ENCODE assay signal across 22 mouse cellular contexts in the genomic region with DNA sequence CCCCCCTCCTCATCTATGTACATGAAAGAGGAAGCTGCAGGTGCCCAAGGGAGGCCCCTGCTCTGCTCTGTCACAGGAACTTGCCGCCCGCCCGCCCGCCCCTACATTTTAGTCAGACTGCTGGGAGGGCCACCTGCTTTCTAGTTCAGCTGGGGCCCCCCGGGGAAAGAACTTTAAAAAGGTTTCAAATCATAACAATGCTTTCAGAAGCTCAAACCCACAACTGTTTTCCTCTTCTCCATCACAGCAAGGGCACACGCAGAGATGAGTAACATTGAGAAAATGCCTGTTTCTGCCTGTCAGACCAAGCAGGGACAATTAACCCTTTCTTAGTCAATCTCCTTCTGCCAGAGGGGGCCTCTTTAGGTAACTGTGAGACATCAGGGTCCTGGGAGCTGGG. TPM values are rescaled to one million over a fixed set of nuclear protein-coding genes. Genes with fewer than 3 reads are reported as not detected.
DNase-seq lines count a peak whose midpoint lies in the region; ATAC-seq and TF ChIP-seq lines count a peak whose summit lies in the region.
"Had no signal": no experiment of that assay in that cellular context is flagged by ENCODE, and none has a peak within 500 bp of the region (broad histone marks: within the 10 kb centered on the region; RNA-seq: fewer than 3 reads in every experiment).

No protein-coding gene starts in this region.

- no peaks in the 10 kb centered on the region for H3K36me3 ChIP-seq in midbrain, embryonic 14.5 days (ENCODE audit: control insufficient read depth, insufficient read depth, low read length)
- no peaks in the 10 kb centered on the region for H3K36me3 ChIP-seq in midbrain, embryonic 11.5 days (ENCODE audit: control insufficient read depth, insufficient read depth, low read length)
- no peaks in the 10 kb centered on the region for H3K36me3 ChIP-seq in CH12.LX (replicated peaks in 1 of 2; ENCODE audit: control insufficient read depth in 1 of 2, insufficient read depth in 1 of 2, low read length in 1 of 2)
- no peaks in the 10 kb centered on the region for H3K36me3 ChIP-seq in lung, postnatal 0 days (ENCODE audit: insufficient read depth, low read length)
- H3K36me3 ChIP-seq: embryonic facial prominence, embryonic 10.5 days; embryonic facial prominence, embryonic 12.5 days; forebrain, embryonic 15.5 days had no signal

- no peak; the same call in none of the 2 replicates for TF ChIP-seq RAD21 in CH12.LX (IDR thresholded peaks at IDR 0.05; ENCODE audit: low read depth, low read length)

- TF ChIP-seq POLR2A in CH12.LX (IDR thresholded peaks at IDR 0.05; ENCODE audit: low read depth, low read length): no peak

- in situ Hi-C loops in CH12.LX (cut with MboI; ENCODE audit: low pct_ligation_motif_present, low pct_unique_long_range_greater_than_20kb, low sequenced_read_pairs): no loop called here

- H3K4me2 ChIP-seq in midbrain, embryonic 14.5 days (ENCODE audit: low read length): no peak overlapping the region
- no peak overlapping the region for H3K4me2 ChIP-seq in midbrain, embryonic 11.5 days
- peak overlapping the region; percentile 41; the same call in 1 of the 2 replicates for H3K4me2 ChIP-seq in CH12.LX (ENCODE audit: insufficient read depth, low read depth, poor library complexity, severe bottlenecking)
- no peak overlapping the region for H3K4me2 ChIP-seq in lung, postnatal 0 days (replicated peaks; ENCODE audit: low read depth, low read length)
- H3K4me2 ChIP-seq: embryonic facial prominence, embryonic 12.5 days; forebrain, embryonic 13.5 days; forebrain, embryonic 15.5 days had no signal

- H3K4me3 ChIP-seq in midbrain, embryonic 14.5 days (replicated peaks; ENCODE audit: low read depth, low read length): no peak overlapping the region
- H3K4me3 ChIP-seq in midbrain, embryonic 11.5 days (ENCODE audit: low read depth, low read length): no peak overlapping the region
- no peak overlapping the region for H3K4me3 ChIP-seq in CH12.LX (replicated peaks in 1 of 3; ENCODE audit: low read depth in 2 of 3, low read length in 2 of 3, poor library complexity in 1 of 3)
- H3K4me3 ChIP-seq in lung, postnatal 0 days (ENCODE audit: low read depth, low read length): no peak overlapping the region
- H3K4me3 ChIP-seq: embryonic facial prominence, embryonic 10.5 days; embryonic facial prominence, embryonic 12.5 days; forebrain, embryonic 13.5 days; forebrain, embryonic 15.5 days had no signal

- peak; percentile 12 for DNase-seq in midbrain, embryonic 14.5 days
- no peak for DNase-seq in midbrain, embryonic 11.5 days (ENCODE audit: low spot score, missing footprints)
- peak; percentile 62 to 69 for DNase-seq in spleen, postnatal 36 days (ENCODE audit: low spot score in 2 of 2)
- DNase-seq in spleen, postnatal 14 days (ENCODE audit: low spot score in 2 of 2): no peak
- peak; percentile 9 for DNase-seq in thymus, postnatal 4 days
- DNase-seq in thymus, adult 18-20 months: no peak
- DNase-seq in CH12.LX (ENCODE audit: extremely low read depth): peak; percentile 79
- DNase-seq in lung, postnatal 0 days (ENCODE audit: low spot score): no peak
- DNase-seq: cerebellum, adult 11 months; cerebellum, adult 18-20 months; cerebellum, adult 8-10 months; cerebellum, adult 9-11 months had no signal

- H3K9ac ChIP-seq in midbrain, embryonic 14.5 days (replicated peaks; ENCODE audit: low read length): no peak overlapping the region
- no peak overlapping the region for H3K9ac ChIP-seq in midbrain, embryonic 11.5 days (ENCODE audit: low read length)
- no peak overlapping the region for H3K9ac ChIP-seq in CH12.LX (ENCODE audit: insufficient read depth, low read depth)
- no peak overlapping the region for H3K9ac ChIP-seq in lung, postnatal 0 days (replicated peaks; ENCODE audit: low read depth)
- H3K9ac ChIP-seq: embryonic facial prominence, embryonic 12.5 days; forebrain, embryonic 13.5 days; forebrain, embryonic 15.5 days; forebrain, postnatal 0 days had no signal

- dilution Hi-C loops in CH12.LX (cut with MboI; ENCODE audit: extremely low pct_ligation_motif_present, extremely low pct_unique_long_range_greater_than_20kb, low sequenced_read_pairs): no loop called here

- TF ChIP-seq EP300 in CH12.LX (IDR thresholded peaks at IDR 0.05; ENCODE audit: low read length): peak; percentile 91
- no peak for TF ChIP-seq EP300 in lung, postnatal 0 days (IDR thresholded peaks at IDR 0.05)

- H3K9me3 ChIP-seq in midbrain, embryonic 14.5 days (ENCODE audit: control insufficient read depth, low read length): no peaks in the 10 kb centered on the region
- H3K9me3 ChIP-seq in midbrain, embryonic 11.5 days (ENCODE audit: control insufficient read depth, low read length): no peaks in the 10 kb centered on the region
- H3K9me3 ChIP-seq in CH12.LX (replicated peaks; ENCODE audit: low read length): no peaks in the 10 kb centered on the region
- no peaks in the 10 kb centered on the region for H3K9me3 ChIP-seq in lung, postnatal 0 days (ENCODE audit: low read length)
- H3K9me3 ChIP-seq: embryonic facial prominence, embryonic 10.5 days; embryonic facial prominence, embryonic 12.5 days; forebrain, embryonic 13.5 days; forebrain, embryonic 15.5 days had no signal

- H3K4me1 ChIP-seq in midbrain, embryonic 14.5 days (ENCODE audit: control insufficient read depth, insufficient read depth, low read length): no peaks in the 10 kb centered on the region
- no peaks in the 10 kb centered on the region for H3K4me1 ChIP-seq in midbrain, embryonic 11.5 days (ENCODE audit: control insufficient read depth, insufficient read depth, low read length)
- peaks cover 19 to 43% of the 10 kb centered on the region in 2 experiments for H3K4me1 ChIP-seq in CH12.LX (ENCODE audit: control insufficient read depth in 1 of 2, insufficient read depth in 2 of 2)
- H3K4me1 ChIP-seq in lung, postnatal 0 days (ENCODE audit: insufficient read depth, low read depth, low read length): no peaks in the 10 kb centered on the region
- H3K4me1 ChIP-seq: forebrain, embryonic 13.5 days; forebrain, embryonic 15.5 days had no signal

- no peaks in the 10 kb centered on the region for H3K79me2 ChIP-seq in CH12.LX (replicated peaks; ENCODE audit: control insufficient read depth, extremely low read depth, insufficient read depth, poor library complexity, severe bottlenecking)

- no peak for TF ChIP-seq CTCF in CH12.LX (conservative IDR thresholded peaks at IDR 0.05 in 1 of 2, IDR thresholded peaks at IDR 0.05 in 1 of 2; ENCODE audit: low read depth in 2 of 2, low read length in 2 of 2)
- no peak for TF ChIP-seq CTCF in lung, postnatal 0 days (IDR thresholded peaks at IDR 0.05)

- ATAC-seq in midbrain, embryonic 14.5 days (ENCODE audit: low FRiP score, low TSS enrichment): no peak
- ATAC-seq in midbrain, embryonic 11.5 days (ENCODE audit: low FRiP score): no peak
- ATAC-seq in lung, postnatal 0 days: no peak
- ATAC-seq: CD4-positive, CD25-positive, alpha-beta regulatory T cell, adult 4 months; forebrain, embryonic 13.5 days; forebrain, embryonic 15.5 days; forebrain, postnatal 0 days had no signal

- no peak overlapping the region for H3K27ac ChIP-seq in midbrain, embryonic 14.5 days (replicated peaks; ENCODE audit: low read depth, low read length)
- H3K27ac ChIP-seq in midbrain, embryonic 11.5 days (ENCODE audit: low read depth, low read length): no peak overlapping the region
- peak overlapping the region; percentile 12; the same call in 1 of the 2 replicates for H3K27ac ChIP-seq in CH12.LX (ENCODE audit: insufficient read depth, low read depth)
- no peak overlapping the region for H3K27ac ChIP-seq in lung, postnatal 0 days (ENCODE audit: low read length)
- H3K27ac ChIP-seq: embryonic facial prominence, embryonic 10.5 days; embryonic facial prominence, embryonic 12.5 days; forebrain, embryonic 13.5 days; forebrain, embryonic 15.5 days had no signal

- no peaks in the 10 kb centered on the region for H3K27me3 ChIP-seq in midbrain, embryonic 14.5 days (ENCODE audit: control insufficient read depth, insufficient read depth, low read length)
- no peaks in the 10 kb centered on the region; the same call in 1 of the 2 replicates for H3K27me3 ChIP-seq in midbrain, embryonic 11.5 days (ENCODE audit: control insufficient read depth, insufficient read depth, low read length)
- H3K27me3 ChIP-seq in CH12.LX (replicated peaks): no peaks in the 10 kb centered on the region
- H3K27me3 ChIP-seq in lung, postnatal 0 days (replicated peaks; ENCODE audit: insufficient read depth, low read length): no peaks in the 10 kb centered on the region
- H3K27me3 ChIP-seq: embryonic facial prominence, embryonic 12.5 days; forebrain, embryonic 15.5 days had no signal

- 46% methylated on average over 6 of the region's 6 CpGs for WGBS in midbrain, embryonic 14.5 days
- 53% methylated on average over 6 of the region's 6 CpGs for WGBS in midbrain, embryonic 11.5 days
- WGBS in lung, postnatal 0 days: 48% methylated on average over 6 of the region's 6 CpGs

TF ChIP-seq in CH12.LX, 34 proteins besides CTCF, POLR2A, EP300 and RAD21 (continues in another document):
- no peak for TF ChIP-seq PAX5 (IDR thresholded peaks at IDR 0.05; ENCODE audit: low read length)
- no peak for TF ChIP-seq KAT2A (IDR thresholded peaks at IDR 0.05; ENCODE audit: insufficient replicate concordance, low read length)
- TF ChIP-seq NELFE (IDR thresholded peaks at IDR 0.05; ENCODE audit: low read depth, low read length): no peak
- TF ChIP-seq MAFK (IDR thresholded peaks at IDR 0.05; ENCODE audit: insufficient replicate concordance, low read length): peak; percentile 52; the same call in 1 of the 2 replicates
- TF ChIP-seq TCF12 (IDR thresholded peaks at IDR 0.05; ENCODE audit: low read depth, low read length): peak; percentile 92
- no peak for TF ChIP-seq UBTF (IDR thresholded peaks at IDR 0.05; ENCODE audit: low read depth, low read length)
- peak; percentile 63; the same call in 1 of the 2 replicates for TF ChIP-seq RCOR1 (conservative IDR thresholded peaks at IDR 0.05; ENCODE audit: low read depth, low read length)
- peak; percentile 88 for TF ChIP-seq CHD1 (IDR thresholded peaks at IDR 0.05; ENCODE audit: low read depth, low read length)
- TF ChIP-seq SMC3 (IDR thresholded peaks at IDR 0.05; ENCODE audit: low read depth, low read length): peak; percentile 19; the same call in 1 of the 2 replicates
- no peak for TF ChIP-seq NRF1 (IDR thresholded peaks at IDR 0.05; ENCODE audit: low read depth, low read length)
- no peak; the same call in 1 of the 2 replicates for TF ChIP-seq MXI1 (IDR thresholded peaks at IDR 0.05; ENCODE audit: low read depth, low read length)
- no peak for TF ChIP-seq ZMIZ1 (IDR thresholded peaks at IDR 0.05; ENCODE audit: low read depth, low read length)
- no peak for TF ChIP-seq E2F4 (IDR thresholded peaks at IDR 0.05; ENCODE audit: insufficient replicate concordance, low read depth, low read length)

RNA-seq across cellular contexts. Expression of a gene that starts 49.4 kb away (rescaled TPM):
- 12.0 and 16.2 TPM in 2 replicates for polyA plus RNA-seq in midbrain, embryonic 14.5 days (2014; fragmentation: Nextera tagmentation; extraction: Ambion mirVana)
- 0.62 and 0.77 TPM in 2 replicates for polyA plus RNA-seq in midbrain, embryonic 11.5 days (2014; fragmentation: Nextera tagmentation; extraction: Ambion mirVana)
- total RNA-seq in CH12.LX (2012; rRNA removed): not detected in 2 replicates
- total RNA-seq in CH12.LX (2014; rRNA removed): not detected in 2 replicates
- polyA plus RNA-seq in CH12.LX (2012; ENCODE audit: insufficient read length, low read depth): not detected in 2 replicates
- not detected in 2 replicates for polyA plus RNA-seq in lung, postnatal 0 days (2015; fragmentation: Nextera tagmentation; extraction: Ambion mirVana)
- total RNA-seq: adrenal gland, adult 2 months; adrenal gland, postnatal 25 days; MEL had no signal
- polyA plus RNA-seq: CD4-positive, CD25-positive, alpha-beta regulatory T cell, adult 4 months; forebrain, embryonic 11.5 days had no signal

Comparison
In these comparisons a context has a peak if more than half of its experiments do, and no peak if none do; other contexts are left out.
1. DNase-seq: peak in midbrain, embryonic 14.5 days (single experiment), spleen, postnatal 36 days (2 of 2), thymus, postnatal 4 days (single experiment) and CH12.LX (single experiment); none in midbrain, embryonic 11.5 days (single experiment), spleen, postnatal 14 days (0 of 2), thymus, adult 18-20 months (0 of 2) and lung, postnatal 0 days (single experiment).